Mouse (Mus musculus) thymus, adult 2 months (tissue): ENCODE measurements at regions not wholly inside any gene's neighbourhood (a gene's known extent, or its start where the extent isn't known, plus 50 kb on each side); places are given as distances from the start of the nearest gene placed in this dataset.

Experiments used
- DNase-seq: peaks from one replicate; pipeline ENCODE4 v3.0.0; 2021
- H3K27ac ChIP-seq: fragments of 200-500 bp; 2 replicates; pipeline ENCODE4 v1.5.1; 2012; ENCODE audit warnings: low read length, control low read depth; ENCODE audit not compliant: control insufficient read depth, insufficient read depth
- H3K27me3 ChIP-seq: fragments of 200-500 bp; 2 replicates; pipeline ENCODE4 v1.6.1; 2012; ENCODE audit warnings: mild to moderate bottlenecking, low read length, moderate library complexity, mixed read lengths; ENCODE audit not compliant: control insufficient read depth, insufficient read depth
- H3K36me3 ChIP-seq: fragments of 200-500 bp; 2 replicates; pipeline ENCODE4 v1.6.1; 2012; ENCODE audit warnings: mild to moderate bottlenecking, low read length, moderate library complexity; ENCODE audit not compliant: control insufficient read depth, insufficient read depth
- H3K4me1 ChIP-seq: fragments of 200-500 bp; replicated peaks from 2 replicates; pipeline ENCODE4 v1.6.1; 2012; ENCODE audit warnings: low read length; ENCODE audit not compliant: control insufficient read depth, insufficient read depth
- H3K4me3 ChIP-seq: fragments of 200-500 bp; 2 replicates; pipeline ENCODE4 v1.5.1; 2012; ENCODE audit warnings: mild to moderate bottlenecking, low read length, control low read depth, moderate library complexity; ENCODE audit not compliant: control insufficient read depth, insufficient read depth
- CTCF ChIP-seq: fragments of 200-500 bp; IDR thresholded peaks from 2 replicates; pipeline ENCODE4 v1.5.1; 2012; ENCODE audit warnings: mild to moderate bottlenecking, control low read depth, low read length, moderate library complexity, borderline replicate concordance; ENCODE audit not compliant: control insufficient read depth, poor library complexity, insufficient read depth; ENCODE audit errors: extremely low read depth
- POLR2A ChIP-seq: fragments of 200-500 bp; IDR thresholded peaks from 2 replicates; pipeline ENCODE4 v1.6.1; 2012; ENCODE audit warnings: mild to moderate bottlenecking, low read length, control low read depth, moderate library complexity; ENCODE audit not compliant: control insufficient read depth, poor library complexity, insufficient read depth; ENCODE audit errors: extremely low read depth
- WGBS: fragments of 180-500 bp; shearing (Covaris S2); methylation state at CpG from one replicate; pipeline ENCODE4 v1.1.7; 2018; 5-methylcytosine and 5-hydroxymethylcytosine counted together

GRCm38 (mm10) chr11:111904086-111904485 is 838.1 kb downstream of the Kcnj2 start:
- no peak for TF ChIP-seq CTCF
- TF ChIP-seq POLR2A: no peak
- Histone ChIP-seq H3K27me3 (no peaks in the 10 kb centered on the region), H3K36me3 (no peaks in the 10 kb centered on the region), H3K4me1 (no peaks in the 10 kb centered on the region), H3K4me3 (no peak overlapping the region), H3K27ac (no peak overlapping the region)
- WGBS: 84% methylated on average over 4 of the region's 4 CpGs
- DNase-seq: no peak

GRCm38 (mm10) chr11:111913891-111914290 is 847.9 kb downstream of the Kcnj2 start:
- DNase-seq: no peak
- no peaks in the 10 kb centered on the region for H3K4me1 ChIP-seq
- WGBS: 93% methylated on average over 8 of the region's 8 CpGs
- no peak for TF ChIP-seq CTCF
- H3K4me3 ChIP-seq: no peak overlapping the region
- no peaks in the 10 kb centered on the region for H3K36me3 ChIP-seq
- no peak overlapping the region for H3K27ac ChIP-seq
- H3K27me3 ChIP-seq: no peaks in the 10 kb centered on the region

- H3K4me1 ChIP-seq: no peaks in the 10 kb centered on the region
- no peaks in the 10 kb centered on the region for H3K36me3 ChIP-seq
- H3K4me3 ChIP-seq: no peak overlapping the region
- TF ChIP-seq CTCF (no peak), POLR2A (no peak)
- no peaks in the 10 kb centered on the region for H3K27me3 ChIP-seq
- no peak overlapping the region for H3K27ac ChIP-seq
- DNase-seq: no peak
- WGBS: 98% methylated on average over 1 of the region's 1 CpGs
These were observed 855.7 kb upstream of the Sox9 start for GRCm38 (mm10) chr11:111926336-111926735.

GRCm38 (mm10) chr11:111929366-111929765 is 852.7 kb upstream of the Sox9 start:
- DNase-seq: no peak
- TF ChIP-seq POLR2A (no peak), CTCF (no peak)
- Histone ChIP-seq H3K4me3 (no peak overlapping the region), H3K4me1 (no peaks in the 10 kb centered on the region), H3K36me3 (no peaks in the 10 kb centered on the region), H3K27me3 (no peaks in the 10 kb centered on the region), H3K27ac (no peak overlapping the region)
- 90% methylated on average over 10 of the region's 10 CpGs for WGBS

- 89% methylated on average over 1 of the region's 1 CpGs for WGBS
- no peaks in the 10 kb centered on the region for H3K27me3 ChIP-seq
- no peak for DNase-seq
- no peak overlapping the region for H3K27ac ChIP-seq
- H3K36me3 ChIP-seq: no peaks in the 10 kb centered on the region
- TF ChIP-seq POLR2A: no peak
- no peak for TF ChIP-seq CTCF
- no peaks in the 10 kb centered on the region for H3K4me1 ChIP-seq
- H3K4me3 ChIP-seq: no peak overlapping the region
These were observed 850.0 kb upstream of the Sox9 start for GRCm38 (mm10) chr11:111932052-111932451.

- Histone ChIP-seq H3K36me3 (no peaks in the 10 kb centered on the region), H3K27ac (no peak overlapping the region), H3K4me1 (no peaks in the 10 kb centered on the region), H3K4me3 (no peak overlapping the region), H3K27me3 (no peaks in the 10 kb centered on the region)
- TF ChIP-seq POLR2A: no peak
- no peak for DNase-seq
- 73% methylated on average over 8 of the region's 8 CpGs for WGBS
These were observed 837.7 kb upstream of the Sox9 start for GRCm38 (mm10) chr11:111944282-111944681.

GRCm38 (mm10) chr11:111945806-111946205 is 836.2 kb upstream of the Sox9 start:
- DNase-seq: no peak
- Histone ChIP-seq H3K4me3 (no peak overlapping the region), H3K27me3 (no peaks in the 10 kb centered on the region), H3K27ac (no peak overlapping the region), H3K36me3 (no peaks in the 10 kb centered on the region), H3K4me1 (no peaks in the 10 kb centered on the region)
- TF ChIP-seq POLR2A (no peak), CTCF (no peak)

- H3K4me1 ChIP-seq: no peaks in the 10 kb centered on the region
- WGBS: 95% methylated on average over 6 of the region's 6 CpGs
- TF ChIP-seq POLR2A (no peak), CTCF (no peak)
- no peaks in the 10 kb centered on the region for H3K27me3 ChIP-seq
- H3K27ac ChIP-seq: no peak overlapping the region
- H3K36me3 ChIP-seq: no peaks in the 10 kb centered on the region
- DNase-seq: no peak
- no peak overlapping the region for H3K4me3 ChIP-seq
These were observed 834.4 kb upstream of the Sox9 start for GRCm38 (mm10) chr11:111947671-111948070.
